Mouse (Mus musculus): ENCODE measurements around the gene Tfb2m. TPM values are rescaled to one million over a fixed set of nuclear protein-coding genes. Genes with fewer than 3 reads are reported as not detected.

Tfb2m gene
- total and polyA plus RNA-seq, 2 experiments from 2014 or later, result 20.4 to 34.7 TPM

- DNase-seq (ENCODE audit: low spot score), result no peak
- 85% methylated on average over 10 of the region's 10 CpGs for WGBS
- Histone ChIP-seq H3K4me1 (ENCODE audit: control insufficient read depth, insufficient read depth) (peaks cover 33% of the 10 kb centered on the region), H3K27ac (ENCODE audit: low read depth) (peak overlapping the region; percentile 44), H3K4me3 (ENCODE audit: low read depth, low read length) (no peak overlapping the region), H3K9me3 (replicated peaks; ENCODE audit: control insufficient read depth, low read length) (no peaks in the 10 kb centered on the region), H3K9ac (replicated peaks; ENCODE audit: low read depth, low read length) (no peak overlapping the region), H3K4me2 (ENCODE audit: low read depth, low read length) (no peak overlapping the region), H3K27me3 (ENCODE audit: control insufficient read depth, insufficient read depth, low read length) (no peaks in the 10 kb centered on the region), H3K36me3 (replicated peaks; ENCODE audit: control insufficient read depth, insufficient read depth, low read length) (peaks cover 13% of the 10 kb centered on the region)
- no peak for ATAC-seq (ENCODE audit: insufficient read depth, low read depth)
- TF ChIP-seq CTCF (IDR thresholded peaks at IDR 0.05; ENCODE audit: low read depth) (no peak), EP300 (IDR thresholded peaks at IDR 0.05; ENCODE audit: low read depth) (no peak)
Measured at GRCm38 (mm10) chr1:179581422-179581821, 35.4 kb upstream of the Tfb2m start.

- Histone ChIP-seq H3K4me3 (ENCODE audit: low read depth, low read length) (no peak overlapping the region), H3K9ac (replicated peaks; ENCODE audit: low read depth, low read length) (no peak overlapping the region), H3K4me2 (ENCODE audit: low read depth, low read length) (no peak overlapping the region), H3K4me1 (ENCODE audit: control insufficient read depth, insufficient read depth) (peaks cover 23% of the 10 kb centered on the region), H3K27ac (ENCODE audit: low read depth) (no peak overlapping the region), H3K36me3 (replicated peaks; ENCODE audit: control insufficient read depth, insufficient read depth, low read length) (peaks cover 13% of the 10 kb centered on the region), H3K27me3 (ENCODE audit: control insufficient read depth, insufficient read depth, low read length) (no peaks in the 10 kb centered on the region), H3K9me3 (replicated peaks; ENCODE audit: control insufficient read depth, low read length) (no peaks in the 10 kb centered on the region)
- 48% methylated on average over 8 of the region's 8 CpGs for WGBS
- ATAC-seq (ENCODE audit: insufficient read depth, low read depth) (no peak), DNase-seq (ENCODE audit: low spot score) (no peak)
- TF ChIP-seq EP300 (IDR thresholded peaks at IDR 0.05; ENCODE audit: low read depth), result no peak
- TF ChIP-seq CTCF (IDR thresholded peaks at IDR 0.05; ENCODE audit: low read depth), result no peak
Measured at GRCm38 (mm10) chr1:179580200-179580599, 34.1 kb upstream of the Tfb2m start.

- 70% methylated on average over 6 of the region's 6 CpGs for WGBS
- Histone ChIP-seq H3K4me2 (ENCODE audit: low read depth, low read length) (no peak overlapping the region), H3K4me3 (ENCODE audit: low read depth, low read length) (no peak overlapping the region), H3K27me3 (ENCODE audit: control insufficient read depth, insufficient read depth, low read length) (no peaks in the 10 kb centered on the region), H3K27ac (ENCODE audit: low read depth) (no peak overlapping the region), H3K9ac (replicated peaks; ENCODE audit: low read depth, low read length) (no peak overlapping the region), H3K36me3 (replicated peaks; ENCODE audit: control insufficient read depth, insufficient read depth, low read length) (peaks cover 13% of the 10 kb centered on the region), H3K4me1 (ENCODE audit: control insufficient read depth, insufficient read depth) (peaks cover 14% of the 10 kb centered on the region; the same call in 1 of the 2 replicates), H3K9me3 (replicated peaks; ENCODE audit: control insufficient read depth, low read length) (no peaks in the 10 kb centered on the region)
- DNase-seq (ENCODE audit: low spot score), result no peak
- TF ChIP-seq EP300 (IDR thresholded peaks at IDR 0.05; ENCODE audit: low read depth), result no peak
- TF ChIP-seq CTCF (IDR thresholded peaks at IDR 0.05; ENCODE audit: low read depth), result no peak
- ATAC-seq (ENCODE audit: insufficient read depth, low read depth), result no peak
Measured at GRCm38 (mm10) chr1:179578625-179579024, 32.6 kb upstream of the Tfb2m start.

- TF ChIP-seq EP300 (IDR thresholded peaks at IDR 0.05; ENCODE audit: low read depth) (no peak), CTCF (IDR thresholded peaks at IDR 0.05; ENCODE audit: low read depth) (no peak)
- Histone ChIP-seq H3K9me3 (replicated peaks; ENCODE audit: control insufficient read depth, low read length) (no peaks in the 10 kb centered on the region), H3K4me2 (ENCODE audit: low read depth, low read length) (no peak overlapping the region), H3K4me3 (ENCODE audit: low read depth, low read length) (no peak overlapping the region), H3K4me1 (ENCODE audit: control insufficient read depth, insufficient read depth) (peaks cover 9% of the 10 kb centered on the region), H3K36me3 (replicated peaks; ENCODE audit: control insufficient read depth, insufficient read depth, low read length) (no peaks in the 10 kb centered on the region), H3K9ac (replicated peaks; ENCODE audit: low read depth, low read length) (no peak overlapping the region), H3K27me3 (ENCODE audit: control insufficient read depth, insufficient read depth, low read length) (no peaks in the 10 kb centered on the region), H3K27ac (ENCODE audit: low read depth) (peak overlapping the region; percentile 43)
- no peak for ATAC-seq (ENCODE audit: insufficient read depth, low read depth)
- DNase-seq (ENCODE audit: low spot score), result no peak
- 53% methylated on average over 6 of the region's 6 CpGs for WGBS
Measured at GRCm38 (mm10) chr1:179573650-179574206, 27.7 kb upstream of the Tfb2m start.

- Histone ChIP-seq H3K9me3 (replicated peaks; ENCODE audit: control insufficient read depth, low read length) (no peaks in the 10 kb centered on the region), H3K27me3 (ENCODE audit: control insufficient read depth, insufficient read depth, low read length) (no peaks in the 10 kb centered on the region), H3K9ac (replicated peaks; ENCODE audit: low read depth, low read length) (no peak overlapping the region), H3K27ac (ENCODE audit: low read depth) (no peak overlapping the region), H3K4me2 (ENCODE audit: low read depth, low read length) (no peak overlapping the region), H3K36me3 (replicated peaks; ENCODE audit: control insufficient read depth, insufficient read depth, low read length) (no peaks in the 10 kb centered on the region), H3K4me3 (ENCODE audit: low read depth, low read length) (no peak overlapping the region), H3K4me1 (ENCODE audit: control insufficient read depth, insufficient read depth) (peaks cover 24% of the 10 kb centered on the region)
- DNase-seq (ENCODE audit: low spot score) (no peak), ATAC-seq (ENCODE audit: insufficient read depth, low read depth) (no peak)
- TF ChIP-seq EP300 (IDR thresholded peaks at IDR 0.05; ENCODE audit: low read depth) (no peak), CTCF (IDR thresholded peaks at IDR 0.05; ENCODE audit: low read depth) (no peak)
- 87% methylated on average over 4 of the region's 4 CpGs for WGBS
Measured at GRCm38 (mm10) chr1:179571686-179572085, 25.6 kb upstream of the Tfb2m start.

GRCm38 (mm10) chr1:179570482-179570881, 24.4 kb upstream of the Tfb2m start:
- Histone ChIP-seq H3K4me1 (ENCODE audit: control insufficient read depth, insufficient read depth) (peaks cover 24% of the 10 kb centered on the region), H3K4me3 (ENCODE audit: low read depth, low read length) (no peak overlapping the region), H3K36me3 (replicated peaks; ENCODE audit: control insufficient read depth, insufficient read depth, low read length) (no peaks in the 10 kb centered on the region), H3K9ac (replicated peaks; ENCODE audit: low read depth, low read length) (no peak overlapping the region), H3K27ac (ENCODE audit: low read depth) (no peak overlapping the region), H3K27me3 (ENCODE audit: control insufficient read depth, insufficient read depth, low read length) (no peaks in the 10 kb centered on the region), H3K9me3 (replicated peaks; ENCODE audit: control insufficient read depth, low read length) (no peaks in the 10 kb centered on the region), H3K4me2 (ENCODE audit: low read depth, low read length) (no peak overlapping the region)
- TF ChIP-seq CTCF (IDR thresholded peaks at IDR 0.05; ENCODE audit: low read depth) (no peak), EP300 (IDR thresholded peaks at IDR 0.05; ENCODE audit: low read depth) (no peak)
- no peak for DNase-seq (ENCODE audit: low spot score)
- 87% methylated on average over 1 of the region's 1 CpGs for WGBS
- no peak for ATAC-seq (ENCODE audit: insufficient read depth, low read depth)

All from heart, postnatal 0 days (tissue).